8 mouse cellular contexts compared by ENCODE assay signal in the genomic region with DNA sequence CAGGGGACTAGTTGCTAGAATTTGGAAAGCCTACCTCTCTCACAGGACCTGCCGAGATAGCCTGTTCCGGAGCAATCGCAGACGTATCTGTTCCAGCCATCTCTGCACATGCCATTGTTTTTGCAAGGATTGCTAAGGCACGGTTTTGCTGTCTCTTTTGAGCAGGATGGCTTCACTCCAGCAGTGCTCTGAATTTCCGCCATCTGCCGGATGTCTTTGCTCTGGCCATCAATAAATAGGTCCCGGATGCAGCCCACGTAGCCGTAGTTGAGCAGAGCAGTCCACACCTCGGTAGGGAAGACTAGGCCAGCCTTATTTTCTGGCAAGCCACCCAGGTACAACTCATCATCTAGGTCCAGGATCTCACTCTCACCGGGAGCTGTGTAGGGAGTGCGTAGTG.
DNase-seq lines count a peak whose midpoint lies in the region; ATAC-seq and TF ChIP-seq lines count a peak whose summit lies in the region.

No protein-coding gene starts in this region.

- H3K27ac ChIP-seq in kidney, postnatal 0 days, result no peak overlapping the region
- no peak overlapping the region for H3K27ac ChIP-seq in kidney, embryonic 15.5 days
- peak overlapping the region; percentile 3; the same call in 1 of the 2 replicates for H3K27ac ChIP-seq in hindbrain, postnatal 0 days

- no peaks in the 10 kb centered on the region for H3K4me1 ChIP-seq in kidney, postnatal 0 days (replicated peaks; ENCODE audit: insufficient read depth, low read length)
- H3K4me1 ChIP-seq in kidney, embryonic 15.5 days, result no peaks in the 10 kb centered on the region
- no peaks in the 10 kb centered on the region for H3K4me1 ChIP-seq in hindbrain, postnatal 0 days (ENCODE audit: insufficient read depth, low read length)

- TF ChIP-seq CTCF in kidney, postnatal 0 days (IDR thresholded peaks at IDR 0.05; ENCODE audit: low read depth), result no peak
- TF ChIP-seq CTCF in hindbrain, postnatal 0 days (IDR thresholded peaks at IDR 0.05; ENCODE audit: low read depth), result peak; percentile 11; the same call in 1 of the 2 replicates

- no peak for ATAC-seq in kidney, postnatal 0 days (replicated peaks; ENCODE audit: low FRiP score, low read depth)
- ATAC-seq in kidney, embryonic 15.5 days (replicated peaks; ENCODE audit: low FRiP score), result no peak
- peak; percentile 52 for ATAC-seq in hindbrain, postnatal 0 days

- H3K9me3 ChIP-seq in kidney, postnatal 0 days (replicated peaks; ENCODE audit: low read length), result no peaks in the 10 kb centered on the region
- no peaks in the 10 kb centered on the region for H3K9me3 ChIP-seq in kidney, embryonic 15.5 days (replicated peaks)
- H3K9me3 ChIP-seq in hindbrain, postnatal 0 days (ENCODE audit: low read length), result no peaks in the 10 kb centered on the region

- peak; percentile 2 for DNase-seq in kidney, postnatal 0 days (ENCODE audit: low spot score)
- DNase-seq in cerebellum, adult 8-10 months, result peak; percentile 81
- peak; percentile 46 for DNase-seq in hindbrain, postnatal 0 days (ENCODE audit: low spot score)
- peak; percentile 49 to 76 for DNase-seq in right cerebral cortex, adult 2 months (ENCODE audit: low spot score in 2 of 2)
- no peak for DNase-seq in natural killer cell, adult 2 months (ENCODE audit: low spot score in 2 of 2)
- DNase-seq in ovary, postnatal 10 days (ENCODE audit: low spot score), result no peak
- DNase-seq in thymus, postnatal 10 days (ENCODE audit: low spot score in 2 of 2), result no peak

- no peak overlapping the region for H3K4me2 ChIP-seq in kidney, postnatal 0 days (ENCODE audit: low read length)
- H3K4me2 ChIP-seq in kidney, embryonic 15.5 days, result no peak overlapping the region
- H3K4me2 ChIP-seq in hindbrain, postnatal 0 days (ENCODE audit: low read depth, low read length), result 0 out of 2 replicates have a peak overlapping the region, but pooled peaks have one; percentile 7

- no peaks in the 10 kb centered on the region for H3K36me3 ChIP-seq in kidney, postnatal 0 days (ENCODE audit: insufficient read depth, low read length)
- no peaks in the 10 kb centered on the region for H3K36me3 ChIP-seq in kidney, embryonic 15.5 days
- H3K36me3 ChIP-seq in hindbrain, postnatal 0 days (ENCODE audit: insufficient read depth, low read length), result no peaks in the 10 kb centered on the region

- H3K27me3 ChIP-seq in kidney, postnatal 0 days (ENCODE audit: insufficient read depth, low read length), result no peaks in the 10 kb centered on the region
- no peaks in the 10 kb centered on the region for H3K27me3 ChIP-seq in kidney, embryonic 15.5 days
- no peaks in the 10 kb centered on the region for H3K27me3 ChIP-seq in hindbrain, postnatal 0 days (ENCODE audit: insufficient read depth, low read length)

- no peak overlapping the region for H3K4me3 ChIP-seq in kidney, postnatal 0 days (replicated peaks; ENCODE audit: low read depth, low read length)
- H3K4me3 ChIP-seq in kidney, embryonic 15.5 days (replicated peaks), result no peak overlapping the region
- H3K4me3 ChIP-seq in hindbrain, postnatal 0 days (ENCODE audit: low read length), result no peak overlapping the region

- WGBS in kidney, postnatal 0 days, result 59% methylated on average over 13 of the region's 13 CpGs
- 77% methylated on average over 13 of the region's 13 CpGs for WGBS in kidney, embryonic 15.5 days
- WGBS in hindbrain, postnatal 0 days, result 49% methylated on average over 13 of the region's 13 CpGs

- no peak overlapping the region for H3K9ac ChIP-seq in kidney, postnatal 0 days (ENCODE audit: low read depth, low read length)
- no peak overlapping the region for H3K9ac ChIP-seq in kidney, embryonic 15.5 days
- H3K9ac ChIP-seq in hindbrain, postnatal 0 days (replicated peaks; ENCODE audit: low read length), result no peak overlapping the region

Comparison
In these comparisons a context has a peak if more than half of its experiments do, and no peak if none do; other contexts are left out.
1. DNase-seq: peak in kidney, postnatal 0 days (single experiment), cerebellum, adult 8-10 months (single experiment), hindbrain, postnatal 0 days (single experiment) and right cerebral cortex, adult 2 months (2 of 2); none in natural killer cell, adult 2 months (0 of 2), ovary, postnatal 10 days (single experiment) and thymus, postnatal 10 days (0 of 2).